Mouse (Mus musculus) lung, adult 2 months (tissue): ENCODE measurements around the gene Clcn5.

Experiments
- CTCF ChIP-seq: fragments of 200-500 bp; IDR thresholded peaks from 2 replicates; pipeline ENCODE4 v1.5.1; 2011; ENCODE audit warnings: mild to moderate bottlenecking, low read length, control low read depth; ENCODE audit not compliant: insufficient read depth
- POLR2A ChIP-seq: fragments of 200-500 bp; IDR thresholded peaks from 2 replicates; pipeline ENCODE4 v1.6.1; 2011; ENCODE audit warnings: low read depth, mild to moderate bottlenecking, control low read depth, low read length, borderline replicate concordance; ENCODE audit errors: extremely low read depth

DNA sequence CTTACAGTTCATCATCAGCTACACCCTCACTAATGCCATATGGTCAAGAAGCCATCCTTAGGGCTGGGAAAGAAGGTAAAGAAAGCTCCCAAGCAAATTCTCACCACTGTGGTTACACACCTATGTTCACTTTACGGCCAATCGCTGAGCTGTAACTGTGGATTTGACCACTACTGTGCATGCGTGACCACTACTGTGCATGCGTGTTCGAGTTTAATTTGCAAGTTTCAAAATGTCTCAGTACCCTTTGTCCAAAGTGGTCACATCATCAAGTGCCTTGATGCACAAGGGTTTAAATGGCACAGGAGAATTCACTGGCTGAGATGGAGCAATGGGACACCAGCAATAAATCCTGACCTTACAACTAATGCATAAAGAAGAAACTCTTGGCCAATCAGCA lies 58.0 kb downstream of the Clcn5 start:
- TF ChIP-seq CTCF = no peak
- TF ChIP-seq POLR2A = no peak
